Mouse (Mus musculus) testis, adult 2 months (tissue): ENCODE results near the gene Fhad1.

Experiments
- CTCF ChIP-seq: fragments of 200-500 bp; IDR thresholded peaks from 2 replicates; pipeline ENCODE4 v1.5.1; 2012; ENCODE audit warnings: low read depth, mild to moderate bottlenecking, inconsistent platforms, low read length, moderate library complexity; ENCODE audit not compliant: control insufficient read depth, insufficient read depth, insufficient replicate concordance
- POLR2A ChIP-seq: fragments of 200-500 bp; IDR thresholded peaks from 2 replicates; pipeline ENCODE4 v1.6.1; 2012; ENCODE audit warnings: low read depth, mild to moderate bottlenecking, inconsistent platforms, low read length, moderate library complexity; ENCODE audit not compliant: control insufficient read depth

- TF ChIP-seq CTCF (no peak), POLR2A (no peak)
These were observed 133.5 kb downstream of the Fhad1 start for GRCm38 (mm10) chr4:141881289-141881914.
